Mouse (Mus musculus) midbrain, embryonic 12.5 days (tissue): ENCODE data around the gene Eid1. TPM values are rescaled to one million over a fixed set of nuclear protein-coding genes. Genes with fewer than 3 reads are reported as not detected.

Source experiments
- ATAC-seq: fragments of 200-750 bp; cut with Nextera tagmentation; 2 replicates; pipeline ENCODE4 v1.8.0; 2017; ENCODE audit warnings: low read depth, moderate TSS enrichment, moderate library complexity; ENCODE audit not compliant: low FRiP score
- H3K27ac ChIP-seq: fragments of 300-500 bp; sonication (generic); replicated peaks from 2 replicates; pipeline ENCODE4 v1.5.1; 2016; ENCODE audit warnings: mild to moderate bottlenecking
- H3K27me3 ChIP-seq: fragments of 300-500 bp; sonication (generic); 2 replicates; pipeline ENCODE4 v1.6.1; 2016; ENCODE audit warnings: mild to moderate bottlenecking
- H3K36me3 ChIP-seq: fragments of 300-500 bp; sonication (generic); 2 replicates; pipeline ENCODE4 v1.6.1; 2016
- H3K4me1 ChIP-seq: fragments of 300-500 bp; sonication (generic); 2 replicates; pipeline ENCODE4 v1.6.1; 2016
- H3K4me2 ChIP-seq: fragments of 300-500 bp; sonication (generic); replicated peaks from 2 replicates; pipeline ENCODE4 v1.6.1; 2016; ENCODE audit warnings: mild to moderate bottlenecking, moderate library complexity
- H3K4me3 ChIP-seq: fragments of 300-500 bp; sonication (generic); 2 replicates; pipeline ENCODE4 v1.5.1; 2016; ENCODE audit warnings: mild to moderate bottlenecking
- H3K9ac ChIP-seq: fragments of 300-500 bp; sonication (generic); replicated peaks from 2 replicates; pipeline ENCODE4 v1.6.1; 2016; ENCODE audit warnings: mild to moderate bottlenecking, moderate library complexity
- H3K9me3 ChIP-seq: fragments of 300-500 bp; sonication (generic); 2 replicates; pipeline ENCODE4 v1.6.1; 2016; ENCODE audit warnings: mild to moderate bottlenecking
- WGBS: fragments of 180-500 bp; shearing (Covaris S2); methylation state at CpG from one replicate; pipeline ENCODE4 v1.1.7; 2016; 5-methylcytosine and 5-hydroxymethylcytosine counted together
- polyA plus RNA-seq: library from polyadenylated mRNA; unstranded; fragments of >200 nt; fragmentation: Nextera tagmentation; extraction: Ambion mirVana; gene quantifications from 2 replicates; pipeline ENCODE4 v1.2.1, GENCODE M21; 2016

Eid1 gene
- polyA plus RNA-seq, 1 experiment from 2014 or later, result 298 TPM

DNA sequence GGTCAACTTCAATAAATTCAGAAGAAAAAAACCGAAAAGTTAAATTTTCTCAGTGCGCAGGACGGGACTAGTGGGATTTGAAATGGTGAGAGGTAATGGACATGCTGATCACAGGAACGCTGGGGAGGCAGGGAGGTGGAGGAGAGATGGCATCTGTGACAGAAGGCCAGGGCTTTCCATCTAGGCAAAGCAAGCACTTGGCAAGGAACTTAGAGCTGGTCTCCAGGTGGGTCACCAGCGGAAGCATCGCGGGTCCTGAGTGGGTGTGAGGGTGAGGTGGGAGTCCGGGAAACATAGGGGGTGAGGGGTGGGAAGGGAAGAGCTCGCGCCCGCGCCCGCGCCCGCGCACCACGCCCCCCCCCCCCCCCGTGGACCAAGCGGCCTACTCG lies 333 bp upstream of the Eid1 start:
- WGBS, result 32% methylated on average over 7 of the region's 20 CpGs
- Histone ChIP-seq H3K27ac (peak overlapping the region; percentile 92), H3K9ac (peak overlapping the region; percentile 92), H3K9me3 (no peaks in the 10 kb centered on the region), H3K36me3 (no peaks in the 10 kb centered on the region), H3K4me2 (peak overlapping the region; percentile 61), H3K4me3 (peak overlapping the region; percentile 81), H3K27me3 (no peaks in the 10 kb centered on the region), H3K4me1 (peaks cover 9% of the 10 kb centered on the region)
- ATAC-seq, result peak; percentile 76

GRCm38 (mm10) chr2:125681811-125682210 lies 8.9 kb downstream of the Eid1 start:
- H3K27me3 ChIP-seq, result peaks cover 5% of the 10 kb centered on the region; the same call in 1 of the 2 replicates
- H3K4me2 ChIP-seq, result no peak overlapping the region
- 83% methylated on average over 9 of the region's 9 CpGs for WGBS
- no peak overlapping the region for H3K27ac ChIP-seq
- peaks cover 12% of the 10 kb centered on the region; the same call in 1 of the 2 replicates for H3K4me1 ChIP-seq
- H3K36me3 ChIP-seq, result no peaks in the 10 kb centered on the region
- no peak for ATAC-seq
- no peak overlapping the region for H3K9ac ChIP-seq
- no peaks in the 10 kb centered on the region for H3K9me3 ChIP-seq
- no peak overlapping the region for H3K4me3 ChIP-seq

DNA sequence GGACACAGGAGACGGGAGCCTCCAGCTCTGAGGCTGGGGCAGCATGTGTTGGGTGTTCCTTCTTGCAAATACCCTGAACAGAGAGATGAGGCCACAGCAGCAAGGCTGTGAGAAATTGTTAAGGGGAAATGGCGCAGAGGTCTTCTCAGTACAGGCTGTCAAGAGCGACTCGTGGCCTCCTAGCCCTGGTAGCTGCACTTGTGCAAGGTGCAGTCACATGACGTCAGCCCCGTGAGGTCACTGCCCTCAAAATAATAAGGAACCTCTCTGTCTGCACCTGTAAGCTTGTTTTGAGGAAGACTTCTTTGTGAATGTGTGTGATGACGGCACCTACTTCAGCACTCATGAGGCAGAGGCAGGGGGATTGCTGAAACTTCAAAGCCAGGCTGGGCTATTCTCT lies 11.0 kb downstream of the Eid1 start:
- 87% methylated on average over 7 of the region's 7 CpGs for WGBS
- Histone ChIP-seq H3K27ac (no peak overlapping the region), H3K4me1 (peaks cover 12% of the 10 kb centered on the region; the same call in 1 of the 2 replicates), H3K36me3 (no peaks in the 10 kb centered on the region), H3K9me3 (no peaks in the 10 kb centered on the region), H3K9ac (no peak overlapping the region), H3K4me2 (no peak overlapping the region), H3K27me3 (peaks cover 2% of the 10 kb centered on the region; the same call in 1 of the 2 replicates), H3K4me3 (no peak overlapping the region)
- ATAC-seq, result no peak

- WGBS, result 66% methylated on average over 10 of the region's 10 CpGs
- Histone ChIP-seq H3K36me3 (no peaks in the 10 kb centered on the region), H3K27me3 (peaks cover 2% of the 10 kb centered on the region; the same call in 1 of the 2 replicates), H3K4me2 (no peak overlapping the region), H3K9me3 (no peaks in the 10 kb centered on the region), H3K9ac (no peak overlapping the region), H3K4me1 (peaks cover 12% of the 10 kb centered on the region; the same call in 1 of the 2 replicates), H3K4me3 (no peak overlapping the region), H3K27ac (no peak overlapping the region)
- no peak for ATAC-seq
These were observed 11.9 kb downstream of the Eid1 start for GRCm38 (mm10) chr2:125684559-125685440.

GRCm38 (mm10) chr2:125685441-125686150 lies 12.7 kb downstream of the Eid1 start:
- no peaks in the 10 kb centered on the region for H3K36me3 ChIP-seq
- WGBS, result 60% methylated on average over 9 of the region's 9 CpGs
- no peak overlapping the region for H3K27ac ChIP-seq
- no peak for ATAC-seq
- H3K27me3 ChIP-seq, result peaks cover 2% of the 10 kb centered on the region; the same call in 1 of the 2 replicates
- no peak overlapping the region for H3K4me2 ChIP-seq
- H3K4me1 ChIP-seq, result peaks cover 12% of the 10 kb centered on the region; the same call in 1 of the 2 replicates
- no peak overlapping the region for H3K4me3 ChIP-seq
- H3K9me3 ChIP-seq, result no peaks in the 10 kb centered on the region
- no peak overlapping the region for H3K9ac ChIP-seq

DNA sequence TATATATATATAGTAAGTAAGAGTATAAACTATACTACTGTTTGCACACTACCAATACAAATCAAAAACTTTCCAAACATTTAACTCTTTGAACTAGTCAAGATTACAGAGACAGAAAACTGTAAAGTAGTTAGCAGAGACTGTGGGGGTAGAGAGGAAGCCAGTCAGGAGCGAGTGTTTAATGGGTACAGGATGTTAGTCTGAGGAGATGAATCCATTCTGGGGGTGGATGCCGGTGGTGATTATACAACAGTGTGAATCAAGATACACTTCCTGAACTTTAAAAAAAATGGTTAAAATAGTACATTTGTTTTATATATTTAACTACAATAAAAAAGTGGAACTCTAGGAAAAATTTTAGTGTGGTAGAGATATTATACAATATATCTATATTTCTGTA lies 19.1 kb downstream of the Eid1 start:
- 86% methylated on average over 2 of the region's 2 CpGs for WGBS
- no peak overlapping the region for H3K4me3 ChIP-seq
- peaks cover 6% of the 10 kb centered on the region for H3K4me1 ChIP-seq

GRCm38 (mm10) chr2:125694798-125695197 lies 21.9 kb downstream of the Eid1 start:
- 88% methylated on average over 2 of the region's 2 CpGs for WGBS
- Histone ChIP-seq H3K4me2 (no peak overlapping the region), H3K4me3 (no peak overlapping the region), H3K9me3 (no peaks in the 10 kb centered on the region), H3K36me3 (no peaks in the 10 kb centered on the region), H3K27ac (no peak overlapping the region), H3K9ac (no peak overlapping the region), H3K27me3 (no peaks in the 10 kb centered on the region), H3K4me1 (peaks cover 6% of the 10 kb centered on the region)
- no peak for ATAC-seq

More for the DNA sequence above, 19.1 kb downstream of the Eid1 start:
- no peak overlapping the region for H3K4me2 ChIP-seq
- no peaks in the 10 kb centered on the region for H3K9me3 ChIP-seq
- H3K27ac ChIP-seq, result no peak overlapping the region
- ATAC-seq, result no peak
- no peak overlapping the region for H3K9ac ChIP-seq
- no peaks in the 10 kb centered on the region for H3K36me3 ChIP-seq
- no peaks in the 10 kb centered on the region for H3K27me3 ChIP-seq

- Histone ChIP-seq H3K4me1 (peaks cover 6% of the 10 kb centered on the region), H3K9ac (no peak overlapping the region), H3K27me3 (no peaks in the 10 kb centered on the region), H3K4me3 (no peak overlapping the region), H3K9me3 (no peaks in the 10 kb centered on the region), H3K36me3 (no peaks in the 10 kb centered on the region), H3K27ac (no peak overlapping the region), H3K4me2 (no peak overlapping the region)
- no peak for ATAC-seq
- WGBS, result 70% methylated on average over 2 of the region's 2 CpGs
These were observed 23.3 kb downstream of the Eid1 start for GRCm38 (mm10) chr2:125696219-125696618.

- WGBS, result 84% methylated on average over 2 of the region's 2 CpGs
- peaks cover 9% of the 10 kb centered on the region for H3K4me1 ChIP-seq
- H3K36me3 ChIP-seq, result no peaks in the 10 kb centered on the region
- no peak overlapping the region for H3K9ac ChIP-seq
- peaks cover 5% of the 10 kb centered on the region; the same call in 1 of the 2 replicates for H3K27me3 ChIP-seq
- no peaks in the 10 kb centered on the region for H3K9me3 ChIP-seq
- H3K4me3 ChIP-seq, result no peak overlapping the region
- ATAC-seq, result no peak
- no peak overlapping the region for H3K27ac ChIP-seq
- no peak overlapping the region for H3K4me2 ChIP-seq
These were observed 28.7 kb downstream of the Eid1 start for GRCm38 (mm10) chr2:125701606-125702005.

GRCm38 (mm10) chr2:125702851-125703250 lies 30.0 kb downstream of the Eid1 start:
- Histone ChIP-seq H3K9me3 (no peaks in the 10 kb centered on the region), H3K9ac (no peak overlapping the region)
- WGBS, result 91% methylated on average over 2 of the region's 2 CpGs

DNA sequence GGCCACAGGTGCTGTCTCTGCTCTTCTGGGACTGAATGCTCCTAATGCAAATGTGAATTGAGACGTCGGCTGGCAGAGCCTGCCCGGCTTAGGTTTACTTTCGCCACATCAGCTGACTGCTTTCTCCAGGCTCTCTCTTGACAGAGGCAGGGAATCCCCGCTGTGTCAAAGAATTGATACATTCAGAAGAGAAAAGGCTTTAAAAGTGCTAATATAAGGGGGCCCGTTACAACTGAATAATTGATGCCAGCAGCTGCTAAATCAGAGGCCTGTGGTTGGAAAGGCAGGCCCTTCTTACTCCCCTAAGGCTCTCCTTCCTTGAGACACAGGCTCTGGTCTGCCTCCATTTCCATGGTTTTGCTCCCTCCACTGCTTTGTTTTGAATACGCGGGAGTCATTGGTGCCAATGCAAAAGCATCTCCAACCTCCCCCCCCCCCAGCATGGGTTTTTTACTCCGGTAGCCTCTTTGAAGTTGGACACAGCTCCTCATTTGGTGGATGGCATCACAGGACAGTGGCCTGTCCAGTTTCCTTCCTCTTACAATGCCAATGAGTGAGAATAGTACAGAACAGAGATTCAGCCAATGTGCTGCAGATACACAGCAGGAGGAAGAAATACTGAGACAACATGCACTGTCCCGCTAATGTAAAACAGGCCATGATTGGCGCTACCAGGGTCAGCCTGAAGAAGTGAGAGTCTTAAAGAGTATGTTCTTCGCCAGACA lies 32.2 kb downstream of the Eid1 start:
- H3K36me3 ChIP-seq, result no peaks in the 10 kb centered on the region
- H3K9ac ChIP-seq, result no peak overlapping the region
- 29% methylated on average over 12 of the region's 12 CpGs for WGBS
- peak overlapping the region; percentile 4; the same call in 1 of the 2 replicates for H3K4me2 ChIP-seq
- H3K4me3 ChIP-seq, result no peak overlapping the region
- peak overlapping the region; percentile 81 for H3K27ac ChIP-seq
- H3K4me1 ChIP-seq, result peaks cover 9% of the 10 kb centered on the region
- H3K27me3 ChIP-seq, result peaks cover 5% of the 10 kb centered on the region; the same call in 1 of the 2 replicates
- ATAC-seq, result peak; percentile 88
- no peaks in the 10 kb centered on the region for H3K9me3 ChIP-seq

More at GRCm38 (mm10) chr2:125702851-125703250, 30.0 kb downstream of the Eid1 start:
- H3K27me3 ChIP-seq, result peaks cover 5% of the 10 kb centered on the region; the same call in 1 of the 2 replicates
- H3K4me1 ChIP-seq, result peaks cover 9% of the 10 kb centered on the region
- no peak overlapping the region for H3K27ac ChIP-seq
- no peaks in the 10 kb centered on the region for H3K36me3 ChIP-seq
- no peak overlapping the region for H3K4me2 ChIP-seq
- no peak for ATAC-seq
- no peak overlapping the region for H3K4me3 ChIP-seq
